Mouse (Mus musculus) testis, postnatal 10 days (tissue): ENCODE results near the gene Dedd.
"Not testable (repeated sequence)": the region's sequence is repeated elsewhere in the genome, so short reads cannot be mapped to it uniquely, and the experiment has no call there.

Experiments used
- DNase-seq: peaks from one replicate; pipeline ENCODE4 v3.0.0; 2021; ENCODE audit warnings: low spot score

Dedd gene

DNA sequence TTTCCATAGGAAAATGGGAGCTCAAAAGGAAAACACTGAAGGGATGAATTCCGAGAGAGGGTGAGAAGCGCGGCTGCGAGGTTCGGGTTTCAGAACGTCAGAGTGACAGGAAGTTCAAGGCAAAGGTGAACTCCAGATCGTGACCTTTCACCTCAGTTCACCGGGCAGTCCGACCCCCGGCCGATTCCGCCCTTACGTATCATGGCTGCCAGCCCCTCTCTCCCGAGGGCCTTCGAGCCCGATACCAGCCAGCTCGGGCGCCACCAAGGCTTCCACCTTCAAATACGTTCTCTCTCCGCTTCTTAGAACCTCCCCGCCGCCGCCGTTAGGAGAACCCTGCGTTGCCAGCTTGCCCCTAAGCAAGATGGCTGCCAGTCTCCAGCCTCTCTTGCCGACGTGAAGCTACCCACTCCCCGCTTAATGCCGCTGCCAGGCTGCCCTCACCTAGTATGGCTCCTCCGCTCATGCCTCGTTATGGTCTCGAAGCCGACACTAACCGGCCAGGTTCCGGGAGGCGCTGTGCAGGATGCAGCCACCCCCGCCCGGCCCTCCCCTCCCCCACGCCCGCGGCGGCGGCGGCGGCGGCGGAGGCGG, at the start of gene Dedd:
Gene Dedd, plus strand, starts transcription at position 307 of the 594 bp plus-strand sequence.
- DNase-seq = peak; percentile 84

DNA sequence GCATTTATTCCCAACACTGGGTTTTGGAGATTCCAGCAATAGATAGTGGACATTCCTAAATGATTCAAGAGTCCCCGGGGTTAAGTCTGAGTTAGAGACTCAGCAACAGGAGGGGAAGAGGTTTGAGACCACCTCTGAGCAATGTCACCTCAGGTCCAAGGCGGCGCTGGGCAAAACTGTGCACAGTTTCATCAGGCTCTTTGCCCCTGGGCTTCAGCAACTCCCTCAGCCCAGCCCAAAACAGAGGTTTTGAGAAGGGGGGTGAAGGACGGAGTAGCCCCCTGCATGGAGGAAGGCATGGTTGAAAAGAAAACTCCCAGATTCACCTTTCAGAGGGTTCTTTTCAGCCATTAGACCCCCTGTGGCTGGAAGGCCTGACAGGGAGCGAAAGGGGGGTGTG, 49.2 kb upstream of the Dedd start:
- DNase-seq = no peak

DNA sequence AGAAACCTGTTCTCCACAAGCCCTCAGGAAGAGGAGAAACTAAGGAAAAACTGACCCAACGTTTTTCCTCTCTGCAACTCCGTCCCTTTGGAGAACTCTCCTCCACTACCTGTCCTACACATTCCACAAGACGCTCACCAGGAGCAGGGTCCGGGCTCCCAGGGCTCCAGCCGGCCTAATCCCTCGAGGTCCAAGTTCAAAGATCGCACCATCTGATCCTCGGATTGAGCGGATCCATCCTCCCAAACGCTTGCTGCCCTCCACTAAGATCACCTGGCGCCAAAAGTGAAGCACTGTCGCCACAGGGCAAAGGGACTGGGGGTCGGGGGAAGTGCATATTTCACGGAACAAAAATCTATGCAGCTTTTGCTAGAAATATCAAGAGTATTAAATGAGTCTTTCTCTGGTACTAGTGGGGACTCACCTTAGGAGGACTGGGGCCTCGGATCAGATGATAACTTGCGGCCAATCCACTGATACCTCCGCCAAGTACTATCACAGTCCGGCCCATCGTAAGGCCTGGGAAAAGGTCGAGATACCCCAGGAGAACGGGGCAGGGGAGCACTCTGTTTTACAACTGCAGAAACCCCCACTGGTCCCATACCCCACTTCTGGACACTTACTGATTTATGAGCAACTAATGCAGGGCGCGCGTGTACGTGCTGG, 48.6 kb upstream of the Dedd start:
- DNase-seq = no peak

DNA sequence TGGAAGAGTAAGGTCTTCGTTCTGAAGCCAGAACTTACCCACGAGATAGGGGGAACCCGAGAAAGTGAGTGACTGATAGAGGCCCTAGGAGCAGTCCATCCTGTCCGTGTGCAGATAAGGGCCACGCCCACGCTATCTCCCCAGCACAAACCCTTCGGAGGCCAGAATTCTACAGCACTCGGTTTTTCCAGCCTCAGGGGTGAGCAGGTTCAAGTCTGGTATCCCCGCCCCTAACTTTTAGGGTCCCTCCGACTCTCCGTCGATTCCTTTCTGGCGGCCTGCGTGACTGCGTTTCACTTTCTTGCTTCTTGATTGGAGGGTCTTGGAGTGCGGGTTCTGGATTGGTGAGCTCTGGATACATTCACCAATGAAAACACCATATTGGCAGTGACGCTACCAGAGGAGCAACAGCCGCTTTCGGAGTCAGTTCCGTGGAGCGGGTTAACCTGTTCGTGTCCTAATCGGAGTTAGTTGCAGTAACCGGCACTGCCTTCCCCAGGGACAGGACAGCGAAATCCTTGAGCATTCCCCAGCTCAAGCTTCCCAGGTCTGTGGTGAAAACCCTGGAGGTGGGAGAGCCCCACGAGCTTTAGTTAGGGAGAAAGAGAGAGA, 47.9 kb upstream of the Dedd start, which contains the start of gene Ppox:
Gene Ppox, minus strand, starts transcription at position 271 of the 612 bp plus-strand sequence.
- peak; percentile 82 for DNase-seq

DNA sequence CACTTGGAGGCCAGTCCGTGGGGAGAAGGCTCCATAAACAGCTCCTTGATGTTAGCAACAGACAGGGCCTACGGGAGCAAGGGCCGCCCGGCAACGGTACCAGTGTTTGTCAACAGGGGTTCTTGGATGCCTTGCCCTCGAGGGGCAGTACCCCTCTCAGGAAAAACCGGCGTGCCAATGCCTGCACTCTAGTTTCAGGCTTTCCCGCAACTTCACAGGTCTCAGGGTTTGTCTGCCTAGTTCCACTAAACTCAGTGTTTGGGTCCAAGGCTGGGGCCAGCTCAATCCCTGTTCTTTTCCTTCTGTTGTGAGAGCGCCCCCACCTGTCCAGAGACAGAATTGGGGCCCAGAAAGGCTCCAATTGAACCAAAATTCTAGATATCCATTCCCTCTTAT, 47.4 kb upstream of the Dedd start:
- DNase-seq = peak; percentile 90

DNA sequence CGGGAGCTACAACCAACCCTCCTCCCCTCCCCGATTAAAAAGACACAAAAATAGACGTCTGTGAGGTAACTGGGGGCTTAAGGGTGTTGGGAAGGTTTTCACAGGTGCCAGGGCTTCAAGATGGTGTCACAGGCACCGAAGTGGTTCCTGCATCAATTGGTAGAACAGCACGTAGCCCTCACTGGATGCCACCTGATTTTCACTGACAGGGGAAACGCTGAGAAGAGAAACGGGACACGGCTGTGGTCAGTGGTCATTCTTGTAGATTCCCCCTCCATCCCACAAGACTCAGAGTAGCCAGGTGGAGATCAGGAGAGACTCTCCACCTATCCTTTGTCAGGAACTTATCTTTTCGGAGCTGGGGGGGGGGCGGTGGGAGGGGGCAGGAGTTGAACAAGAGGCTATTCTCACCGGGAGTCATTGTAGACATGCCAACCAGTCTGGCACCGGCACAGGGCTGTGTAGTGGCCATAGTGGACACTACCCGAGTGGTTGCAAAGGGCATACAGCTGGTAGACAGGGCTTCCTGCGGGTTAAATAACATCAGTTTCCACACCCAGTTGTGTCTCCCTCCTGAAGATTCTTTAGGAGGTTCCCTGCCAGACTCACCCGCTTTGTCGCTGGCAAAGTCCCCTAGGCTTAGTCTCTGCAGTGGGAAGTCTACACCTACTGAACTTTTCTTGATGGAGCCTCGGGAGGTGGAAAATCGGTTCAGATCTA, 46.7 kb upstream of the Dedd start:
- no peak for DNase-seq

DNA sequence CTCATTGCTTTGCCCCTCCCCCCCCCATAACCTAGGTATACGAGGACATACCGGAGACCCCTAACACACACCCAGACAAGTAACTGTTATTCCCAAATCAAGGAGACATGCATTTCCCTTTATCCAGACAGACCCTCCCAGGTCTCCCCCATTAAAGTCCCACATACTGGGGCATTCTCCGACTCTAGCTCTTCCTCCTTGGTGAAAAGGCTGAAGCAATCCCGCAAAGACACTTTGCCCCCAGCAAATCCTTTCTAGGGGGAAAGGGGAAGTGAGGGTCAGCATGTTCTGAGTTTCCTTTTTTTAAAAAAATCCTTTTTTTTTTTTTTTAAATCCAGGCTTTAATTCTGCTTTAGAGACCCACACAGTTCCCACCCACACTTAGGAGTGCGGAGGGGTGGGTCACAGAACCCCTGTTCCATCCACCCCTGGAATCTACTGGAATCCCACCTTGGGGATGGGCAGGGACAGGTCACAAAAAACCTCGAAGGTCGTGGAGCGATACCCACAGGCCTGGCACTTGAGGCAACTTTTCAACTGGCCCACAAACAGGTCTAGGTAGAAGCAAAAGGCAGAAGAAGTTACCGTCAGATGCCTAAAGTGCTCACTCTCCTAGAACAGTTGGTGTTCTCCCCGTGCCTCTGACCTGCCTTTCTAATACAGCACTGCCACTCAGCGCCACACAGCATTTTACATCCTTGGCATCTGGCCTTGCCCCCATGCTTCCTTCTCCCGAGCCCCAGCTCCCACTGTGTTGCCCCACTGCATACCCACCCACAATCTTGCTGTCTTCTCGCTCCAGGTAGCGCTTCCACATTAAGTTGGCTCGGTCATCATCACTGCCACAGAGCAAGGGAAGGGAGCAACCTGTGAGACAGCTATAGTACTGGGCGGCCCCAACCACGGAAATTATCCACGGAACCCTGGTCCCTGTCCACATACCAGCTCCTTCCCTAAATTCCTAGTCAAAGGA, 45.5 kb upstream of the Dedd start:
- DNase-seq = no peak

DNA sequence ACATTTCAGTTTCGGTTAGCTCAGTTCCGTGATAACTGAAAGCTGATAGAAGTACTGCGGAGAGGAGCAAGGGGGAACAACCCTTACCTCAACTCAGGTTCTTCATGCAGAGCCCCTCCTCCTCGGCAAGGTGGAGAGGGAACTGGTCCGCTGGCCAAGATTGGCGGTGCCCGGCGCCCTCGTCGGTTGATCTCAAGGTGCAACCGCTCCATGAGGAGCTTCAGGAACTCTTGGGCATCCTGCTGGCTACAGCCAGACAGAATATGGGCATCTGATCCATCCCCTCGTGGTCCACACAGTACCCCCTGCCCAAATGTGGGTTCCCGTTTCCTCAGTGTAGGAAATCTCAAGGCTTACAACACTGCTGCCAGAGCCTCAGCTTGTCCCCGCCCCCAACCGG, 44.5 kb upstream of the Dedd start:
- DNase-seq = no peak

DNA sequence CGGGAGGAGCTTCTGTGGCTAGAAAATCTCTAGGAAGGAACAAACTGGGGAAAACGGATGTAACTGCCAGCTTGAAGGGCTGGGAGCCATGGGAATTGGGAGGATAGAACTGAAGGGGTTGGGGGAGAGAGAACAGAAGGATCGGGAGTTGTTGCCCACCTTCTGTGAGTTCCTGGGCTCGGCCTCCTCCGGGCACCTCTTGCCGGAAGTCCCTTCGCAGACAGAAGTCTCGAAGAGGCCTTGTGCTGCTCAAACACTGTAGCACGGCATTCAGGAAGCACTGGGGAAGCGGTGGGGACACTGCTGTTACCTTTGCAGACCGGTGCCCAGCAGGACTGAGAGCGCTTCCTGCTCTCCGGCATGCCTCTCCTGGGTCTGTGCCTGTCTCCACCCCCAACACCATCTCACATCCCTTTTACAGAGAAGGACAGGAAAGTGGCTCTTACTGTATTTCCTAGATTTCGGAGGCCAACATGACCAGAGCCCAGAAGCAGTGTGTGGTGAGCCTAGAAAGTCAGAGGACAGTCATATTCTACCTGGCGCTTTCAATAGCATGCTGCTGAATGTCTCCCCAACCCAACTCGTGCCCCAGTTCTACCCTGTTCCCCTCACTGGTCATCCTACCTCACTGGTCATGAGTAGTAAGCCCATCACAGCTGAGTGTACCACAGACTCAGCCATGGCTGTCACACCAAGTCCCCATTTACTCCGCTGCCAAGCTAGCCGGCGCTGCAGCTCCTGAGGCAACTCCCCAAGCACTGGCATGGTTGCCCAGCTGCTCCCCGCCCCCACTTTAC, 43.7 kb upstream of the Dedd start:
- no peak for DNase-seq

DNA sequence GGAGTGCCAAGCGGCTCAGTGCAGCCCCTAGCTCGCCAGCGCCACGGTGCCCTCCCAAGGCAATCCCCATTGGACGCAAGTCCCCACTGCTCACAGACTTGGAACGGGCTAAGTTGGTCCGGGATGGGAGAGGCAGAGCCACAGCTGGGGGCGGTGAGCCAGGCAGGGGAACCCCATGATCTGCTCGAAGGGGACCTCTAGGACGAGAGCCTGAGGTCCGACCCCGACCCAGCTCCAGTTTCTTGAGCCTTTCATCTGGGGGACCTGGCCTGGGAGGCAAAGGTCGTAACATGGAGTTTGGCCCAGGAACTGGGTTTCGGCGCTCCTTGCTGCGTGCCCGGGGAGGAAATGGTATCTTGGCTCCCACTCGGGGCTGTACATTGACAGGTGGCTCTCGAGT, 42.4 kb upstream of the Dedd start:
- DNase-seq = peak; percentile 51

DNA sequence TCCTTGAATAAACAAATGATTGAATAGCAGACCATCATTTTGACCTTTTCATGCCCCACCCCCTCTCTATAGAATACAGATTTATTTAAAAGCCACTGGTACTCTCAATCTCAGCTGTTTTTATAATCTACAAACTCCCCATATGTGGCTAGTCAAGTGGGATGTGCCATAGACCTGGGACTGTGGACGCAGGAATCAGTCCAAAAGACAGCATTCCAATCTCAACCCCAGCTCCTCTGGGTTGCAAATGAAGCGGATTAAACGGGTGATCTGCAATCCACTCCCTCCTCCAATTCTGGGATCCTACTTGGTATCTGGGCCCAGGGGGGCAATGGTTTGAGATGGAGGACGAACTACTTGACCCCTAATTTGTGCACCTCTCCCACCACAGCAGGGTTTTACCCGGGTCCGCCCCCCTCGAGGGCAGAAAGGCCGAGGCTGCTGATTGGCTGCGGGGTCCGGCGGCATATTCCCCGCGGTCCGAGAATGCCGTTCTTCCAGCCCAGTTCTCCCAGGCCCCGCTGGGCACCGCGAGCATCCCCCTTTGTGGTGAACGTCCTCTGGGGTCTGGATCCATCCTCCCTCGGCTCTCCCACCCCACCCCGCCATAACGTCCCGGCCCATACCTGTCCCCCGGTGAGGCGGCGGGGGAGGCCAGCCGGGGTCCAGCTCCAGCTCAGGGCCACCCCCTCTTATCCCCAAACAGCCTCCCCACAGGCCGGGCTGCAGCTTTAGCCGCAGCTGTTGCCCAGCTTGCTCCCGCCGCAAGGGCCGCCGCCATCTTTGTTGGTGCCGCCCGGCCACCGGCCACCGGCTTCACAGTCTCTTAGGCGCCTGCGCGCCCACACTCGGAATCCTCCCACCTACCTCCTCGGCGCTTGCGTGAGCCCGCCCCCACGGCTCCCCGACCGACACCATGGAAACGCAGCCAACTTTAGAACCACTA, 41.5 kb upstream of the Dedd start, which contains the start of gene Usp21:
Gene Usp21, minus strand, starts transcription at position 856 of the 946 bp plus-strand sequence.
- peak; percentile 95 for DNase-seq

DNA sequence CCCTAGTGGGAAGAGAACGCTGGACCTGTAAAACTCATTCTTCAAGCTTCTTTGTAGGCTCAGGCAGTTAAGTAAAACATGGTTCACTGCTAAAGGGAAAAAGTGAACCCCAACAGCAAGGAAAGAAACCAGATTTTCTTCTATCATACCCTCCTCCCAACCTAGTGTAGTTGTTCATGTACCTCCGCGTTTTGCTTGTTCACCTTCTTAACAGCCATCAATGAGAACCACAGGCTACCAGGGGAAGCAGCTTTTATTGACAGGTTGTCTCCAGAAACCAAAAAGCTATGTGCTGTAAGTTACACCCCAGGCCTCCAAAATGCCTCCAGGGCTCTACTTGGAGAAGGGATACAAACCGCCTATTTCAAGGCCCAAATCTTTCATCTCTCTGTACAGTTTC, 40.6 kb upstream of the Dedd start:
- DNase-seq = no peak

DNA sequence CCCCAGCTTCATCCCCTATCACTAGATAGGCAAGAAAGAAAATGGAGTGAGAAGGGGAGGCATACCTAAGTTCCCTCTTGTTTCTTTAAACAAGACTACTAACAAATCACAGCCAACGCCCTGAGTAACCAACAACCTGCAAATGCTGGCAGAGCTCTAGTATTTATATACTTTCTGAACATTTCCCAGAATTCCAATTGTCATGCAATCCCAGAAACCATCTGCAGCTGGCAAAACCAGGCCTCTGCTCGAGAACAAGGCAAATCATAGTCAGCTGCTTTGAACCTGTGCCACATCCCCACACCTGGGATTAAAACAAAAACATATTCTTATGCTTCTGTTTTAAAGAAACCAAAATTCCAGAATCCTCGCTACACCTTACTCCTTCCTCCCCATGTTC, 35.6 kb upstream of the Dedd start:
- DNase-seq = no peak

DNA sequence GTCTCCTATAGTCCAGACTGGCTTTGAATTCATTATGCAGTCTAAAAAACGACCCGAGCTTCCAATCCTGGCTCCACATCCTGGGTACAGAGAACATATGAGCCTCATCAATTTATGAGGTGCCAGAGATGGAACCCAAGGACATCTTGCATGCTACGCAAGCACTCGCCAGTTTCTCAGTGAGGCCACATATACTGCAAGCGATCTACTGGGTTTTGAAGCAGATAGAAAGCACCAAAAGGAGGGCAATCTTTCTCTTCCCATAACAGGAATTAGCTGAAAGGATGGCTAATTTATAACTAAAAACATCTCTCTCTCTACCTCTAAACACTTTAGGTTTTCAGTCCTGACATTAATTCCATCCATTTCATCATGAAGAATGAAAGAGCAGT, 35.0 kb upstream of the Dedd start:
- DNase-seq = peak; percentile 34

DNA sequence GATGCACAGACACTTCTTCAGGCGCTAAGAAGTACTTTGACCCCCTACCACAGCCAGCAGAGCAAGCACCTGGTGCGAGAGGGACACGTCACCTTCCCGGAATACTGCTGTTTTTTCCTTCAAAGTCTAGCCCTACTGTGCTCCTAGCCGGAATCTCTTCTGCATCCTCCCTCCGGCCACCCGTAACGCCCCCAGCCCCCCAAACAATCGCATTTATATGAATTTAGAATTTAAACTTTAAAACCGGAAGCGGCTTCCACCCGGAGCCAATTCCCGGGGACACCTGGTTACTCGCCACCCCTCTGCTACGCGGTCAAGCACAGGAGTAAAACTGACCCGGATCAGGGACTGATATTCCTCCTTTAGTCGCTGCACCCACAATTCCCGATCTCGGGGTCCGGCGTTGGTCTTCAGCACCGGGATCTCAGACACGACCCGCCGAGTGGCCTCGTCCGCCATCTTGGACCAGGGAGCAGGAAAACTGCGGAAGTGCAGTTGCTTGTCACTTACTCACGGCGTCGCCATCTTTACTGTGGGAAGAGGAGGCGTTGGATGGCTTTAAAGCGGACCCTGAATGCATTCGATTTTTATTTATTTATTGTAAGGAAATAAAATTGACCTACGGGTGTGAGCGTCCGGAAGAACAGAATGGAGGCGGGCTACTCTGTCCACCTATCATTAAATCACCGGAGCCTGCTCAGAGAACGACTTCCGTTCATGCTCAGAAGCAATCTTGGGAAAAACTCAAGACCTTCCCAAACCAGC, 34.5 kb upstream of the Dedd start, which contains the start of gene Ufc1:
Gene Ufc1, minus strand, starts transcription at position 727 of the 765 bp plus-strand sequence.
- DNase-seq = peak; percentile 82

DNA sequence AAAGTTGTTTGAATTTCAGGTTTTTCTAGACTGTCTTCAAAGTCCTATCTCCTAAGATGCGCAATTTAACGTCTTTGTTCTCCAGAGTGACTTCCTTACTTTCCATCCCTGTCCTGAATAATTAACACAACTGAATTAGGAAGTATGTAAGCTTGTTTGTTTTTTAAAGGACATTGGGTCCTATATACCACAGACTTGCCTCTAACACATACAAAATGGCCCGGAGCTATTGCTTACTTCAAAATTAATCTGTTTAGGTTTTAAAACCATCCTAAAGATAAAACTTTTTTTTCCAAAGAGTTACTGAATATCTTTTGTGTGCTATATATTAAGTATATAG, 33.9 kb upstream of the Dedd start:
- no peak for DNase-seq

DNA sequence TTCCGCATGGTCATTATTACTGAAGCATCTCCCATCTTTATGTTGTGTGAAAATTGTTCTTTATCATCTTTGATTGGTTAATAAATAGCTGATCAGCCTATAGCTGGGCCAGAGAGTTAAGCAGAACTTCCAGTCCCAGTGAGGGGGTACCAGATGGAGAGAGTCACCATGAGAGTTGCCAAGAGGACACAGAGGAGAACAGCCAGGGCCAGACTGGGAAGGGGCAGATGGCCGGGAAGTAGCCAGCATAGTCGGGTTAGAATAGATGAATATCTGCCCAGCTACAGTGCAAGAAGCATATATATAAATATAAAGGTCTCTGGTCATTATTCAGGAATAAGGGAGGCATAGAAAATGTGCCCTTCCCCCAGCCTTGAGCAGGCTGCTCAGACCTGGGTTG, 30.7 kb upstream of the Dedd start:
- no peak for DNase-seq

DNA sequence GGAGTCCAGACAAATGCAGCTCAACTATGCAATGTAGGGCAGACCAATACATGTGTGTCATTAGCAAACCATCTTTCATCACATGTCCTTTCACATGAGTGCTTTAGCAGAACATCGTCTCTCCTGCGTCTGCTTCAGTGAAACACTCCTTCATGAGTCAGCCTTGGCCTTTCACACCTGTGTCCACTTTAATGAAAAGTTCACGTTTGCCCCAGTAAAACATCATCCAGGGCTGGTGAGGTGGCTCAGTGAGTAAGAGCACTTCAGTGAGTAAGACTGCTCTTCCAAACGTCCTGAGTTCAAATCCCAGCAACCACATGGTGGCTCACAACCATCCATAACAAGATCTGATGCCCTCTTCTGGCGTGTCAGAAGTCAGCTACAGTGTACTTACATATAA, 22.8 kb upstream of the Dedd start:
- not testable (repeated sequence) for DNase-seq

DNA sequence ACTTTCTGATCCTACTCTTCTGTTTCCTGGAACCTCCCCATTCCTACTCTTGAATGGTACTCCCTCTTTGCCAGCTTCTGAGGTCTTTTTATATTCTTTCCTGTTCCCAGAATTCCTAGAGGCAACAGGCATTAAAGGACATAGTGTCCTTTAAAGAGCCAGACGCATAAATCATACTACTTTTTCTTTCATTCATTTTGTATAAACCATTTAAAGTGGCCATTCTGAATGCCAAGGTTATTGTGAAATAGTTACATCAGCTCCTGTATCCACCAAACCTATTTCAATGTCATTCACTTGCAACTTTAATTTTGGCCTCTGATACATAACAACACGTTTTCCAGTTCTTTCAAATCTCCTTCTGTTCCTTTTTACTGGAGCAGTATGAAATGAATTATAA, 19.6 kb upstream of the Dedd start:
- no peak for DNase-seq
